Mouse (Mus musculus) layer of hippocampus, adult 2 months (tissue): ENCODE measurements around the gene Oasl1. TPM values are rescaled to one million over a fixed set of nuclear protein-coding genes. Genes with fewer than 3 reads are reported as not detected.
A peak's percentile ranks its signal among the peaks of the same experiment; 100 is the strongest.

ENCODE experiments used
- DNase-seq, 2 experiments: peaks; one replicate each; pipeline ENCODE4 v3.0.0; 2022; ENCODE audit warnings: low spot score in 2 of 2
- H3K27ac ChIP-seq: fragments of 200-600 bp; 2 replicates; pipeline ENCODE4 v1.8.1; 2022
- H3K4me3 ChIP-seq: fragments of 200-600 bp; 2 replicates; pipeline ENCODE4 v1.8.1; 2022; ENCODE audit warnings: mild to moderate bottlenecking
- CTCF ChIP-seq: fragments of 200-600 bp; conservative IDR thresholded peaks from 2 replicates; pipeline ENCODE4 v1.8.1; 2022; ENCODE audit warnings: antibody characterized with exemption, mild to moderate bottlenecking, moderate library complexity
- total RNA-seq, 2 experiments: library from RNA; stranded (reverse); gene quantifications; 2 replicates each; pipeline ENCODE4 v1.2.3; 2021

Oasl1 gene
- total RNA-seq, 2 experiments from 2014 or later: not detected

- peak; percentile 59 for TF ChIP-seq CTCF
- DNase-seq: peak; percentile 85 to 90
- Histone ChIP-seq H3K4me3 (peak within 1 kb of the TSS; percentile 94), H3K27ac (peak within 1 kb of the TSS; percentile 98)
These were observed 19.2 kb downstream of the Oasl1 start, which contains the start of gene 2210016L21Rik for GRCm38 (mm10) chr5:114942074-114942765. Gene 2210016L21Rik (plus strand): TSS chr5:114942158.

GRCm38 (mm10) chr5:114942766-114943130 is 19.7 kb downstream of the Oasl1 start:
- no peak for TF ChIP-seq CTCF
- Histone ChIP-seq H3K4me3 (peak overlapping the region; percentile 94), H3K27ac (peak overlapping the region; percentile 98)
- DNase-seq: no peak

GRCm38 (mm10) chr5:114945072-114945471 is 22.0 kb downstream of the Oasl1 start:
- no peak overlapping the region for H3K27ac ChIP-seq
- H3K4me3 ChIP-seq: no peak overlapping the region
- no peak for TF ChIP-seq CTCF
- no peak for DNase-seq

GRCm38 (mm10) chr5:114948891-114949290 is 25.9 kb downstream of the Oasl1 start:
- TF ChIP-seq CTCF: no peak
- peak in 1 of 2 experiments; percentile 17 for DNase-seq
- H3K27ac ChIP-seq: no peak overlapping the region
- no peak overlapping the region for H3K4me3 ChIP-seq

- Histone ChIP-seq H3K4me3 (no peak overlapping the region), H3K27ac (no peak overlapping the region)
- DNase-seq: peak in 1 of 2 experiments; percentile 15
- TF ChIP-seq CTCF: no peak
These were observed 26.3 kb downstream of the Oasl1 start for GRCm38 (mm10) chr5:114949316-114949715.

GRCm38 (mm10) chr5:114949812-114950211 is 26.8 kb downstream of the Oasl1 start:
- no peak overlapping the region for H3K4me3 ChIP-seq
- TF ChIP-seq CTCF: no peak
- DNase-seq: no peak
- H3K27ac ChIP-seq: no peak overlapping the region

GRCm38 (mm10) chr5:114950669-114951068 is 27.6 kb downstream of the Oasl1 start:
- DNase-seq: no peak
- Histone ChIP-seq H3K27ac (no peak overlapping the region), H3K4me3 (no peak overlapping the region)
- no peak for TF ChIP-seq CTCF

- Histone ChIP-seq H3K4me3 (no peak overlapping the region), H3K27ac (no peak overlapping the region)
- no peak for DNase-seq
- no peak for TF ChIP-seq CTCF
These were observed 28.3 kb downstream of the Oasl1 start for GRCm38 (mm10) chr5:114951279-114951880.

GRCm38 (mm10) chr5:114953326-114953725 is 30.3 kb downstream of the Oasl1 start:
- TF ChIP-seq CTCF: no peak
- no peak for DNase-seq
- H3K27ac ChIP-seq: no peak overlapping the region
- H3K4me3 ChIP-seq: no peak overlapping the region

- no peak for DNase-seq
- no peak for TF ChIP-seq CTCF
- H3K27ac ChIP-seq: no peak overlapping the region
- H3K4me3 ChIP-seq: no peak overlapping the region
These were observed 35.0 kb downstream of the Oasl1 start for GRCm38 (mm10) chr5:114958069-114958468.

- DNase-seq: no peak
- Histone ChIP-seq H3K27ac (no peak overlapping the region), H3K4me3 (no peak overlapping the region)
- TF ChIP-seq CTCF: no peak
These were observed 38.7 kb downstream of the Oasl1 start for GRCm38 (mm10) chr5:114961590-114962360.

- H3K4me3 ChIP-seq: no peak overlapping the region
- H3K27ac ChIP-seq: no peak overlapping the region
- DNase-seq: no peak
- TF ChIP-seq CTCF: no peak
These were observed 41.4 kb downstream of the Oasl1 start for GRCm38 (mm10) chr5:114964315-114964966.
